Mouse (Mus musculus): ENCODE measurements around the gene B9d1.
A peak's percentile ranks its signal among the peaks of the same experiment; 100 is the strongest.

Gene B9d1

GRCm38 (mm10) chr11:61504713-61505257 is at the start of gene B9d1:
B9d1 (plus strand) TSS chr11:61505144.
- peak; percentile 100 for DNase-seq (ENCODE audit: low read depth)

DNA sequence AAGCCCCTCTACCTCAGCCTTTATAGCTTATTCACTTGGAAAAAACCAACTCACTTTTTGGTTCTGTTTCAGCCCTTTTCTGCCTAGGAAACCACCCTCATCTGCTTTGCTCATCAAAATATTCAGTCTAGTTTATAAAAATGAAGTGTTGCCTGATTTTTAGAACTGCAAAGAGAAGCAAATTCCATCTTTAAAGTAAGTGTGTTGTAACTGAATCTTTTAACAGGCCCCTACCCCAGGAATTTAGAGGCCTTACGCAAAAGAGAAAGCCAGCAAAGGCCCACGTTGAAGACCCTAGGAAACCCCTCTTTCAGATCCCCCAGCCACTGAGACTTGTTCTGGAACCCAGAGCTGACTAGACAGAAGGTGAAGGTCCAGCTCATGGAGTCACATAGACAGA is 40.9 kb upstream of the B9d1 start:
- no peak for DNase-seq (ENCODE audit: low read depth)

DNA sequence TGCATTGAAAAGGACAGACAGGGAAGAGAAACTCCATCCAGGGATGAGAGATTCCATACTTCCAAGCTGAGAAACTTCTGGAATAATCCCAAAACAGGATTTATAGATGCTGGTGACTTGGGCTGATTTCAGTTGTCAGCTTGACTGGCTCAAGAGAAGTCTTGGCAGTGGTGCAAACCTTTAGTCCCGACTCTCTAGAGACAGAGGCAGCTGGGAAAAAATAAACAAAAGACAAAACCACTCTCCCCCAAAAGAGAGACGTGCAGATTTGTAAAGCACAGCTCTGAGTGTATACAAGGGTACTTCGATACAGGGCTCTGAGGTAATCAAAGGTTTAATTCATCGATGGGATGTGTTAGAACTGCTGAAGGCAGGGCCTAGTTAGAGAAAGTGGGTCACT is 39.5 kb upstream of the B9d1 start:
- no peak for DNase-seq (ENCODE audit: low read depth)

- no peak for DNase-seq (ENCODE audit: low read depth)
These were observed 36.4 kb upstream of the B9d1 start for GRCm38 (mm10) chr11:61468534-61468933.

- no peak for DNase-seq (ENCODE audit: low read depth)
These were observed 35.5 kb upstream of the B9d1 start for GRCm38 (mm10) chr11:61469317-61469917.

- DNase-seq (ENCODE audit: low read depth): no peak
These were observed 34.1 kb upstream of the B9d1 start for GRCm38 (mm10) chr11:61470880-61471279.

DNA sequence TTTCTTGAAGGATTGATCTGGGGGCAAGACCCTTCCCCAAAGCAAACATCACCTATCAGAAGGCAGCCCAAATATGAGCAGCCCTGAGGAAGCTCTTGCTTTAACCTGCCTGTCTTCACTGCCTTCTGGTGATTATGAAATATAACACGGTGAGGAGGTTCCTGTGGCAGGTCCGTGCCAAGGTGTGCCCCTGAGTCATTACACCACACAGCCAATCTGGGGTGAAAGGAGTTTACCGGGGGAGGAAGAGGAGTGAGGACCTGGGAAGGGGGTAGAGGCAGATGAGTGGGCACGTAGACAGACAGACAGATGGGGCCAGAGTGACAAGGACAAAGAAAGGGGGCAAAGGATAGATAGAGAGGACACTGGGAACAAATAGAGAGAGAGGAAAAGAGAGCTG is 31.3 kb upstream of the B9d1 start:
- no peak for DNase-seq (ENCODE audit: low read depth)

DNA sequence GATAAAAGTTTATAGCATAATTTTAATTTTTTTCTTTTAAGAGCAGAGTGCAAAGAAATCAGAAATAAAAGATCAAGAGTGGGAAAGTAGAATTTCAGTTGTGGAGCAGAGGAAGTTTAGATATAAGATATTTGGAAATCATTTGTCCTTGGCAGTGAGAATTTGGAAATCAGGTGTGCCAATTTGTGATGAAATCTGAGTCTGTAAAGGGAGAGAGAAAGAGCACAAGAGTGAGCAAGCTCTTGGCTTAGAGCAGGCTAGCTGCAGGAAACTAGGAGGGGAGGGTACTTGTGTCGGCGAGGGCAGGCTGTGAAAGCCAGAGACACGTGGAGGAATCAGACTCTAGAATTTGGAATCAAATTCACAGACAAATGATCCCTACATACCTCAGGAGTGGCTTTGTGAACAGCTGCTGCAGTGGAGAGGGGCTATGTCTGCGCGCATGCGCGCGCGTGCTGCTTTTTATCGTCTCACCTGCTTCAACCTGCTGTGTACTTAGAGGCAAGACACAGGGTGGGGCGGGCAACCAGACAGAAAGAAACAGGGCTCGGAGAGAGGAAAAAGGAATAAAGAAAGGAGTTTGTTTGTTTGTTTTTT is 28.1 kb upstream of the B9d1 start:
- no peak for DNase-seq (ENCODE audit: low read depth)

GRCm38 (mm10) chr11:61477566-61478508 is 27.1 kb upstream of the B9d1 start:
- no peak for DNase-seq (ENCODE audit: low read depth)

- no peak for DNase-seq (ENCODE audit: low read depth)
These were observed 26.2 kb upstream of the B9d1 start for GRCm38 (mm10) chr11:61478788-61479187.

DNA sequence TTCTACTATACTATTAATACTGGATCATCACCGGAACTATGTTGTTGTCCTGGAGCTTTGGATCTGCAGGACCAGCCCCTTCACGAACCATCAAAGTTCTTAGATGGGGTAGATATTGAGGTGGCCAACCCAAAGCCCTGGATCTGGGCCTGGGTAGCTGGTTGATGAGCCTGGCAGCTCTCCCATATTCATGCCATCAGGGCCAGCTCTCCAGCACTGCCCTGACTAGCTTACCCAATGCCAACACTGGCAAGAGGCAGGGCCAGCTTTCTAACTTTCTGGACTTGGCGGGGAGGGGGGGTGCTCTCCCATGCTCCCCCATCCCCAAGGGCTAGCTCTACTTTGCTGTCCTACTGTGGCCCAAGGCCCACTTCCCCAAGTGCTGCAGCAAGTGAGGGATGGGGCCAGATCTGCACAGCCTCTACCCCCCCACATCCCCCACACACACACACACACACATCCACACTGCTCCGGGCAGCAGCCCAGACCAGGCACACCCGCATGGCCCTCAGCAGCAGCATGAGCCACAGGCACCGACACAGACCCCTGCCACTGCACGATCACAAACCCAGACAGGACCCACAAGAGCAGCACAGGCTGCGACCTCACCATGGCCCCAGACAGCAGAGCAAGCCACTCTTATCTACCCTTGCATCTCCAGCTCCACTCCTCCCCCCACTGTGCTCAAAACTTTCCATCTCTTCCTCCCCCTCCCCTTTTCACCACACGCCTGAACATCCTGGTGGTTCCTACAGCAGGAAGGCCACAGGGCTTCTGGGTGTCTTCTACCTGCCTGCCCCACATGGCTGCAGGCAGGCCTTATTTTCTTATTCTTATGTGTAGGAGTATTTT is 23.5 kb upstream of the B9d1 start:
- DNase-seq (ENCODE audit: low read depth): peak; percentile 48

GRCm38 (mm10) chr11:61483226-61483845 is 21.6 kb upstream of the B9d1 start:
- DNase-seq (ENCODE audit: low read depth): no peak

GRCm38 (mm10) chr11:61484256-61484612 is 20.7 kb upstream of the B9d1 start:
- DNase-seq (ENCODE audit: low read depth): no peak

- no peak for DNase-seq (ENCODE audit: low read depth)
These were observed 20.1 kb upstream of the B9d1 start, which contains the start of gene Mfap4 for GRCm38 (mm10) chr11:61484613-61485540. Mfap4 (plus strand) TSS chr11:61485431.

- DNase-seq (ENCODE audit: low read depth): no peak
These were observed 19.1 kb upstream of the B9d1 start for GRCm38 (mm10) chr11:61485541-61486457.

DNA sequence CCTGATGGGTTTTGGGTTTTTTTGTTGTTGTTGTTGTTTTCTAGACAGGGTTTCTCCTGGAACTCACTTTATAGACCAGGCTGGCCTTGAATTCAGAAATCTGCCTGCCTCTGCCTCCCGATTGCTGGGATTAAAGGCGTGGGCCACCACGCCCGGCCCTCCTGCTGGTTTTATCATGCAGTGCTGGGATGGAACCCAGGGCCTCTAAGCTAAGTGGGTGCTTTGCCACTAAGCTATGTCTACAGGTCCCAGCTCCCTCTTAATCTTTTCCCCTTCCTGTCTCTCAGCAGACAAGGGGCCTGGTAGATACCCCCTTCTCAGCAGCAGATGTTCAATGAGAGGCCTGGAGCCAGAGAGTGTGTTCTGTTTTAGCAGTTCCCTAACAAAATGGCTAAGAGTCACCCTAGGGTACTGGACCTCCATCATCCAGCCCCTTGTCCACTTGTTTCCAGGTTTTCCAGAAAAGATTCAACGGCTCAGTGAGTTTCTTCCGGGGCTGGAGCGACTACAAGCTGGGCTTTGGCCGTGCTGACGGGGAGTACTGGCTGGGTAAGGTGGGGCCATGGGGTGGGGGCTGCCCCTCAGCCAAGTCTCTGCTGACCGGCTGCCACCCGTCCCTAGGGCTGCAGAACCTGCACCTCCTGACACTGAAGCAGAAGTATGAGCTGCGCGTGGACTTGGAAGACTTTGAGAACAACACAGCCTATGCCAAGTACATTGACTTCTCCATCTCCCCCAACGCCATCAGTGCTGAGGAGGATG is 18.3 kb upstream of the B9d1 start:
- no peak for DNase-seq (ENCODE audit: low read depth)

DNA sequence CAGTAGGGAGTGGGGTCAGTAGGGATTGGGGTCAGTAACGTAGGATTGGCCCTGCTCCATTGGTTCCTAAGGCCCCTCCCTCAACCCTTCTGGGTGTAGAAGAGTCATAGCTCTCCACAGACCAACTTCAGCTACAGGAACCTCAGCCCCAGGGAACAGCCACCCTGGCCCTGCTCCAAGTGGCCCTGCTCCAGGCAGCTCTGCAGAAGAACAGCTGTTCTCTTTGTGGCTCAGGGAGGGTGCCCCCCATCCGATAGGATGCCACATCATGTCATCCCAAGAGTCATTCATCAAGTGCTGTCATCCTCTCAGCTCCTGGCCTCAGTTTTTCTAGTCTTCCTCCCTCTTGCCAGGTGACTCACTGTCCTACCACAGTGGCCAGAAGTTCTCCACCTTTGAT is 17.5 kb upstream of the B9d1 start:
- DNase-seq (ENCODE audit: low read depth): no peak

- DNase-seq (ENCODE audit: low read depth): no peak
These were observed 17.0 kb upstream of the B9d1 start for GRCm38 (mm10) chr11:61487936-61488335.

Data from induced T-regulatory cell, adult 2 months (primary cell).